Mouse (Mus musculus): ENCODE measurements around the gene Gpsm1.

Gpsm1 gene

GRCm38 (mm10) chr2:26315072-26315924 lies at the start of gene Gpsm1:
TSS of gene Gpsm1 (plus strand) at chr2:26315515.
- DNase-seq (ENCODE audit: low spot score): peak; percentile 68

GRCm38 (mm10) chr2:26266066-26266742 lies 49.1 kb upstream of the Gpsm1 start:
- no peak for DNase-seq (ENCODE audit: low spot score)

DNA sequence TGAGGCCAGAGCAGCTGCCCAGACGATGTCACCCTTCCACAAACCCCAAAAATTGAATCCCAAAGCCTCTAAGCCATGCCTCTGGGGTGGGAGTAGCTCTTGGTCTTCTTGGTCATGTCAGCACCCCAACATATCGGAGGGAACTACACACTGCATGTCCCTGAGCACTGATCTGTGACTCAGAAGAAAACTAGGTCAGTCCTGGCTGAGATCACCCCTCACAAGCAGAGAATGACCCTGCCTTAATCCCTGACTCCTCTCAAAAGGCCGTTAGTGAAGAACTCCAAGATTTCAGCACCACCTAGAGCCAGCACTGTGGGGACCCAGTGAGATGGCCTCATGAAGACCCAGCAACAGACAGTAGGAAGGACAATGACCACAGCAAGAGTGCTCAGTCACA lies 47.1 kb upstream of the Gpsm1 start:
- DNase-seq (ENCODE audit: low spot score): no peak

- DNase-seq (ENCODE audit: low spot score): peak; percentile 32
Measured at GRCm38 (mm10) chr2:26273611-26274010, 41.7 kb upstream of the Gpsm1 start.

DNA sequence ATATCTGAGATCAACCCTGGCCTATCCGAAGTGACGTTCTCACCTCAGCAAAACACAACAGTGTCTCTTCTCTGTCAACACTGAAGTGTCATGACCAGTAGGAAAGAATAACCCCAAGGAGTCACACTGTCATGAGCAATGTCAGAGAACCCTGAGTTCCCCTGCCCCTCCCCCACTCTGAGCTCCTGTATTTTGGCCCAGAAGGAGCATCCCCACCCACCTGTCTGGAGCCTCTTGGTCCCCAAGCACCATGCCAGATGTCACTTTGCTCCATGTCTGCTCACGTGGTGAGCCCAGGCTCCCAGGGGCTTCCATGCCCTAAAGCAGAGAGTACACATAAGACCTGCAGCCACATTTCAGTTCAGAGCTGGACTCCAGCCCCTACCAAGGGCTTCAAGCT lies 35.6 kb upstream of the Gpsm1 start:
- no peak for DNase-seq (ENCODE audit: low spot score)

GRCm38 (mm10) chr2:26280594-26280993 lies 34.7 kb upstream of the Gpsm1 start:
- no peak for DNase-seq (ENCODE audit: low spot score)

- DNase-seq (ENCODE audit: low spot score): no peak
Measured at GRCm38 (mm10) chr2:26285804-26286203, 29.5 kb upstream of the Gpsm1 start.

DNA sequence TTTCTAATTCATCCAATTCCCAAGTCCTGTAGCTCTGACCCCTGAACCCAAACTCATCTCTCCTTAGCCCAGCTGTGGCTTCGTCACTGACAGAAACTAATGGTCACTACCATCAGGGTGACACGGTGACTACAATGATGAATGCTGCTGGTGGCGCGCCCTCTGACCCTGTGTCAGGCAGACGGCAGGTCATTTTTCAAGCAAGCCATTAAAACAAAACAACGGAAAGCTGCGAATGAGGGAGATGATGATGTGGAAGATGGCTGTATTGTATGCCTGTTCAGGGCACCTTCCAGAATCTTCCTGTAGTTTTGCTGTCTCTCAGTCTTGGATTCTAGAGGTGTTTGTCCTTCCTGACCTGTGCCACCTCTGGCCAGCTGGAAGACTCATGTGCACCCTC lies 28.9 kb upstream of the Gpsm1 start:
- no peak for DNase-seq (ENCODE audit: low spot score)

- DNase-seq (ENCODE audit: low spot score): no peak
Measured at GRCm38 (mm10) chr2:26290133-26290532, 25.2 kb upstream of the Gpsm1 start.

GRCm38 (mm10) chr2:26294457-26294856 lies 20.9 kb upstream of the Gpsm1 start, which contains the start of gene Ccdc187:
TSS of gene Ccdc187 (minus strand) at chr2:26294557.
- no peak for DNase-seq (ENCODE audit: low spot score)

GRCm38 (mm10) chr2:26296606-26297195 lies 18.6 kb upstream of the Gpsm1 start:
- DNase-seq (ENCODE audit: low spot score): no peak

DNA sequence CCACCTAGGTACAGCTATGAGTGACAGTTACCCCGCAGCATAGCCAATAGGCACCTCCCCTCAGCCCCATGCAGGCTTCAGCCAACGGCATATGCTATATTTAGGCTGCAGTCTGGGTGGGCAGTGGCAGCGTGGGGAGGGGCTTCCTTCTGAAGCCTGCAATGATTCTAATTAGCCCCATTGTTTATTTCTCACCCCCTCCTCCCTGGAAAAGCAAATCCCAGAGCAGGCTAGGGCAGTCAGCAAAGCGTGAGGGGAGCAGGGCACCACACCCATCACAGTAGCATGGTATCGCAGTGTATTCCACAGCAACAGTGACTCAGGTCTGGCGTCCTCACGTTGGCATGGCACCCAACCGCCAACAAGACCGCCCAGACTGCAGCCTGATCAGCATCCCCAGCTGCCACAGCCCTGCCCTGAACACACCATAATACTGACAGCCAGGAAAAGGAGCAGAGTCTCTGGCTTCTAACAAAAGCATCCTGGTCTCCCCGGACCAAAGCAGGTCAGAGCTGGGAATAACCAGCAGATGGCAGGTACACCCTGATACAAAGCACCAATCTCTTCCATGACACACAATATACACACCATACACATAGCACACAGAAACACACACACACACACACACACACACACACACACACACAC lies 17.0 kb upstream of the Gpsm1 start:
- DNase-seq (ENCODE audit: low spot score): no peak

GRCm38 (mm10) chr2:26298856-26299230 lies 16.5 kb upstream of the Gpsm1 start:
- no peak for DNase-seq (ENCODE audit: low spot score)

GRCm38 (mm10) chr2:26299336-26299735 lies 16.0 kb upstream of the Gpsm1 start:
- no peak for DNase-seq (ENCODE audit: low spot score)

DNA sequence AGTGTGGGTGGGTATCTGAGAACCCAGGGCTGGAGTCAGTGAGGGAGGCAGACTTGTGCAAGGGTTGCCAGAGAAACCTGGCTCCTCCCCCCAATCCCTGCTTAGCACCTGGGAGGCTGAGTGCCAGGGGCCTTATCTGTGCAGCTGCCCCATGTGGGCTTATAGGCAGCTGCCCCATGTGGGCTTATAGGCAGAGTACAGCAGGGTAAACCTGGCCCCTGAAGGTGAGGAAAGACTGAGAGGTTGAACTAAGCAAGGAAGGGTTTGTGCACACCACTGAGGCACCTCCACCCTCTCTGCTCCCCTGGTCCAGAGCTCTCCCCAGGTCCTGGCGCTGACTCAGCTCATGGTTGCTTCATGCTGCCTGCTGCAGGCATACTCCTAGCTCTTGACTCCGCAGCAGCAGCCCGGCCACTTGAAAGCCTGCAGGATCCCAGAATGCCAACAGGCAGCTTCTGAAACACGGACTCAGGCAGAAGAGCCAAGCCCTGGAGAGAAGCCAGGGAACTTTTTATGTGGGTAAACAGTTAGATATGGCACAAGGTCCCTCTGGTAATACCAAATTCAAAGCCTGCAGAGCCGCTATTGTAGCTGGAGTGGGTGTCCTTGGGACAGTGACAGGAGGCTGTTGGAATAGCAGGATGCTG lies 15.0 kb upstream of the Gpsm1 start:
- no peak for DNase-seq (ENCODE audit: low spot score)

DNA sequence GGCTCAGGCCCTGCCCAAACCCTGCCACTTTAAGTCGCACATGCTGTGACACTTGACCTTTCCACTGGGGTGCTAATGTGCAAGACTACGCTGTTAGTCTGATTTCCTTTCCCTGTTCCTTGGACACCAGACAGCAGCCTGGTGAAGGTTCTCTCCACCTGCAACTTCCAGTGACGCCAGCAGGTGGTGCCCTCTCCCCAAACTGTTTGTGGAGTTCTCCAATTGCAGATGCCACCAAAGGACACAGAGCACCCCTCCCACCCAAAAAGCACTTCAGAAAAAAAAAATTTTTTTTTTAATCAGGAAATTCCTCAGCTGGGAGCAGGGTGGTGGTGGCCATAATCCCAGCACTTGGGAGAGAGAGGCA lies 14.5 kb upstream of the Gpsm1 start:
- peak; percentile 86 for DNase-seq (ENCODE audit: low spot score)

GRCm38 (mm10) chr2:26302005-26302503 lies 13.3 kb upstream of the Gpsm1 start:
- no peak for DNase-seq (ENCODE audit: low spot score)

DNA sequence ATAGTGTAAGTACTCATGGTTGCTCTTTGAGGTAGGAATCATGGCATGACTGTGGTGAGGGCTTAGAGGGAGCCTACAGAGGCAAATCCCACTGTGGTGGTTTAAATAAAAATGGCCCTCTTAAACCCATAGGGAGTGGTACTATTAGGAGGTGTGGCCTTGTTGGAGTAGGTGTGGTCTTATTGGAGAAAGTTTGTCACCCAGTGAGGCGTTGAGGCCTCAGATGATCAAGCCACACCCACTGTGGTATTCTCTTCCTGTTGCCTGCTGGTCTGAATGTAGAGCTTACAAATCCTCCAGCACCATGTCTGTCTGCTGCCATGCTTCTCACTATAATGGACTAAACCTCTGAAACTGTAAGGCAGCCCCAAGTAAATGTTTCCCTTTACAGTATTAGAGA lies 10.6 kb upstream of the Gpsm1 start:
- DNase-seq (ENCODE audit: low spot score): no peak

DNA sequence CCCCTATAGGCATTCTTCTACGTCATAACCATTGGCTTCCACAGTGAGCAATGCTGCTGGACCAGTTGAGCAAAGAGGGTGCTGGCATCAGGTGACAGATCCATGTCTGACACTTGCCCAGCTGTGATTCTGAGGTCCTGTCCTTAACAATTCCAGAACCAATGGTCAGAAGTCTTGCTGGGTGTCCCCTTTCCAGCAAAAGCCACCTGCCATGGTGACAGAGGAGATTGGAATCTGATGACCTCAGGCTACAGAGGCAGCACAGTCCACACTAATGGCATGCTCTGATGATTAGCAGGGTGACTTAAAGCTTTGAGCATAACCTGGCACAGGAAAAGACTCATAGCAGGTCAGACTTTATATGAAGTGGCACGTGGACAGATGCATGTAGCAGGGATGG lies 9.8 kb upstream of the Gpsm1 start:
- no peak for DNase-seq (ENCODE audit: low spot score)

- no peak for DNase-seq (ENCODE audit: low spot score)
Measured at GRCm38 (mm10) chr2:26306702-26307101, 8.6 kb upstream of the Gpsm1 start.

DNA sequence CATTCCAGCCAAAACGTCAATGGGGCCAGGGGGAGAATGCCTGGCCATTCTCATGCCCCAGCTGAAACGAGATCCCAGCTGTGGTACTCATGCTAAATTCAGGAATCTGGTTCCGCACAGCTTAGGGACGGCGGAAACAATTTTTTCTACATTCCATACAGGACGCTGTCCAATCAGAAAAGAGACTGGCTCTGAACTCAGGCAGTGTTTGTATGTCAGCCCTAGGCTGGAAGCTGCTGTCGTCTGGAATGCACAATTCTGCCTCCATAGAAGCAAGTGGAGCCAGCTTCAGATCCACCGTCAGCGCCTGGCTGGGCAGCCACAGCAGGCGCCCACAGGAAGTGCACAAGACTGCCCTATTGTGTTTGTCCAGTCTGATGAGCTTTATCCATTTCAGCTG lies 5.6 kb upstream of the Gpsm1 start:
- DNase-seq (ENCODE audit: low spot score): no peak

- DNase-seq (ENCODE audit: low spot score): no peak
Measured at GRCm38 (mm10) chr2:26311936-26312335, 3.4 kb upstream of the Gpsm1 start.

Data from ovary, postnatal 14 days (tissue).